ENCODE assay signal across 8 mouse cellular contexts in the genomic region with DNA sequence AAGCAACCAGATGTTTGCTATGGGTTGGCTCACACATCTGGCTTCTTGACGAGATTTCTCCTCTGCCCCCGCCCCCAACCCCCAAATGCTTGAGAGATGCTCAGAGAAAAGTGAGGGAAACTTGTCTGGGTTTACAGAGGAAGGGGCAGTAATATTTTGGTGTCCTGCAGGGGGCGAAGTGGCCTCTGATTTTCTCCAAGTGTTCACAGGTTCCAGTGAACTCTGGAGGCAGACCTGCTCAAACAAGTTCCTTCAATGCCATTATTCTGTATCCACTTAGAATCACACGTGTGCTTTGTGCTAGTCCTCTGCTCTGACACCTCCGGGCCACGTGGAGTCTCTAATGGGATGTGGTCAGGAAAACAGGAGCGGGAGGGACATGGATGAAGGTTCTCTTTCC. TPM values are rescaled to one million over a fixed set of nuclear protein-coding genes. Genes with fewer than 3 reads are reported as not detected.
A peak's percentile ranks its signal among the peaks of the same experiment; 100 is the strongest.
DNase-seq lines count a peak whose midpoint lies in the region; ATAC-seq lines count a peak whose summit lies in the region.

No protein-coding gene starts in this region.

- no peak overlapping the region for H3K27ac ChIP-seq in liver, embryonic 11.5 days (ENCODE audit: low read depth, low read length)

- no peak overlapping the region for H3K9ac ChIP-seq in liver, embryonic 11.5 days (ENCODE audit: low read depth, low read length)

- no peaks in the 10 kb centered on the region for H3K9me3 ChIP-seq in liver, embryonic 11.5 days (ENCODE audit: control insufficient read depth, low read length)

- peaks cover 40% of the 10 kb centered on the region for H3K27me3 ChIP-seq in liver, embryonic 11.5 days (replicated peaks; ENCODE audit: control insufficient read depth, insufficient read depth, low read length)

- DNase-seq in left cerebral cortex, adult 18-20 months (ENCODE audit: low spot score in 2 of 2), result peak; percentile 36 to 49
- no peak for DNase-seq in left cerebral cortex, adult 8-10 months (ENCODE audit: low spot score in 2 of 2)
- DNase-seq in R1 (ENCODE audit: low read depth, low spot score), result peak; percentile 68
- DNase-seq in cerebellum, postnatal 10 days, result peak; percentile 81 to 87
- DNase-seq in heart, adult 8-10 months (ENCODE audit: low spot score), result peak; percentile 70
- DNase-seq in liver, embryonic 11.5 days (ENCODE audit: low spot score), result peak; percentile 42
- DNase-seq in spleen, adult 18-20 months, result peak; percentile 13 to 53
- DNase-seq in c-Kit-positive CD71-positive TER-119-positive erythroid progenitor cells, embryonic 14.5 days (ENCODE audit: low spot score), result no peak

- 0 out of 2 replicates have a peak, but pooled peaks cover 4% of the 10 kb centered on the region for H3K4me1 ChIP-seq in liver, embryonic 11.5 days (replicated peaks; ENCODE audit: control insufficient read depth, insufficient read depth, low read length)

- 32% methylated on average over 7 of the region's 7 CpGs for WGBS in liver, embryonic 11.5 days

- no peak overlapping the region for H3K4me2 ChIP-seq in liver, embryonic 11.5 days

- no peak overlapping the region for H3K4me3 ChIP-seq in liver, embryonic 11.5 days (ENCODE audit: low read depth, low read length)

- ATAC-seq in liver, embryonic 11.5 days (replicated peaks; ENCODE audit: low FRiP score), result no peak

- no peaks in the 10 kb centered on the region for H3K36me3 ChIP-seq in liver, embryonic 11.5 days (ENCODE audit: control insufficient read depth, insufficient read depth, low read length)

RNA-seq across cellular contexts. Expression of gene Bmp6, which starts 2.3 kb away (rescaled TPM):
- 10 to 100 TPM; 14.2 to 15.2 TPM for total RNA-seq in left cerebral cortex, adult 18-20 months (2021)
- total RNA-seq in left cerebral cortex, adult 8-10 months (2022), result 10 to 100 TPM; 11.9 to 13.2 (median 12.5) TPM
- 10 to 100 TPM; 23.9 to 27.7 (median 24.9) TPM for total RNA-seq in heart, adult 8-10 months (2022)
- polyA plus RNA-seq in liver, embryonic 11.5 days (2014; fragmentation: Nextera tagmentation; extraction: Ambion mirVana), result 0.27 and 0.57 TPM in 2 replicates

Comparison
In these comparisons a context has a peak if more than half of its experiments do, and no peak if none do; other contexts are left out.
1. DNase-seq: peak in left cerebral cortex, adult 18-20 months (2 of 2), R1 (single experiment), cerebellum, postnatal 10 days (2 of 2), heart, adult 8-10 months (single experiment), liver, embryonic 11.5 days (single experiment) and spleen, adult 18-20 months (2 of 2); none in left cerebral cortex, adult 8-10 months (0 of 2) and c-Kit-positive CD71-positive TER-119-positive erythroid progenitor cells, embryonic 14.5 days (single experiment).